Mouse (Mus musculus): Measurements from ENCODE around the gene Dhrs3. TPM values are rescaled to one million over a fixed set of nuclear protein-coding genes. Genes with fewer than 3 reads are reported as not detected.

Dhrs3 gene
- polyA plus RNA-seq (2012; rRNA removed; ENCODE audit: low replicate concordance): 163 and 391 TPM in 2 replicates

DNA sequence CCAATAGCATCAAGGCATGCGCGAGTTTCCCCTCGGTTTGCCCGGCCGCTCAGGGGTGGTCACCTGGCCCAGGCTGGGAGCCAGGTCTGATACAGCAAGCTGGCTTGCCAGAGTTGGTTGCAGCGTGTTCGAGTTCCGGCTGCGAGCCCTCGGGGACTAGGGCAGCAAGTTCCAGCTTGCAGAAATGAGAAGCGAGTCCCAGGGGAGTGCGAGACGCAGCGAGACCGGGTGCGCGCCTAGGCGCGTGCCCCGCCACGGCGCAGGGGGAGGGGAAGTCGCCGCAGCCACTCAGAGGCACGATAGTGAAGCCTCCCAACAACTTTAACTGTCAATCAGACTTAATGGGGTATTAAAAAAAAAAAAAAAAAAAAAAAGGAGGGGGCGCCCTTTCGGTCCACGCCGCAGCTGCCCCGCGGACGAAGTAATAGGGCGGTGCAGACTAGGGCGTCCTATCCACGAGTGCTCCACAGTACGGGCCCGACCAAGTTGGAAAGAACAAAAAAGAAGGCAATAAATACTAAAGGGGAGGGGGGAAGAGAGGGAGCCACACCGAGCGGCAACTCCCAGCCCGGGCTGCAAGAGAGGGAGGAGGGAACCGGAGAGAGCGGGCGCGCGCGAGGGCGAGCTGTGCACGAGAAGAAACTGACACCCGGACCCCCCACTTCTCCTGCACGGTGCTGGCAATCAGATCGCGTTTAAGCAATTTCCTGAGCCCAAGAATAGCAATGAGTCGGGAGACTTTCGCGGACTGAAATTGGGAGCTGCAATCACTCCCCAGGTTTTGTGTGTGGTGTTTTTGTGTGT is at the start of gene Dhrs3:
Dhrs3 (plus strand) TSS at position 695 of the 804 bp plus-strand sequence.

Other genes starting within 250 kb of the Dhrs3 start
- gene Gm436, start 206.5 kb upstream of the Dhrs3 start, polyA plus RNA-seq (2012; rRNA removed; ENCODE audit: low replicate concordance): not detected in 2 replicates
- gene Gm13178, start 171.4 kb upstream of the Dhrs3 start, polyA plus RNA-seq (2012; rRNA removed; ENCODE audit: low replicate concordance): not detected in 2 replicates
- gene Gm438, start 106.2 kb upstream of the Dhrs3 start, polyA plus RNA-seq (2012; rRNA removed; ENCODE audit: low replicate concordance): not detected in 2 replicates

Measured in subcutaneous adipose tissue, adult 2 months (tissue).